Mouse (Mus musculus) bone marrow, adult 2 months (tissue): ENCODE measurements around the gene Sh3rf1. TPM values are rescaled to one million over a fixed set of nuclear protein-coding genes. Genes with fewer than 3 reads are reported as not detected.

ENCODE experiments used
- H3K27ac ChIP-seq: fragments of 200-500 bp; 2 replicates; pipeline ENCODE4 v1.5.1; 2012; ENCODE audit warnings: low read depth, mild to moderate bottlenecking, control low read depth, inconsistent platforms, low read length; ENCODE audit not compliant: control insufficient read depth, poor library complexity, insufficient read depth
- H3K4me1 ChIP-seq: fragments of 200-500 bp; 2 replicates; pipeline ENCODE4 v1.6.1; 2011; ENCODE audit warnings: low read length; ENCODE audit not compliant: control insufficient read depth, insufficient read depth
- H3K4me3 ChIP-seq: fragments of 200-500 bp; replicated peaks from 2 replicates; pipeline ENCODE3; 2011; ENCODE audit warnings: mild to moderate bottlenecking, low read depth, low read length, control low read depth; ENCODE audit not compliant: control insufficient read depth
- CTCF ChIP-seq: fragments of 200-500 bp; IDR thresholded peaks from 2 replicates; pipeline ENCODE4 v1.5.1; 2011; ENCODE audit warnings: low read length, control low read depth; ENCODE audit not compliant: control insufficient read depth, insufficient read depth
- POLR2A ChIP-seq: fragments of 200-500 bp; IDR thresholded peaks from 2 replicates; pipeline ENCODE4 v1.6.1; 2011; ENCODE audit warnings: low read depth, mild to moderate bottlenecking, control low read depth, low read length, borderline replicate concordance; ENCODE audit not compliant: control insufficient read depth
- WGBS: fragments of 180-500 bp; shearing (Covaris S2); methylation state at CpG from one replicate; pipeline ENCODE4 v1.1.7; 2018; 5-methylcytosine and 5-hydroxymethylcytosine counted together
- polyA plus RNA-seq: library from polyadenylated mRNA; stranded (reverse); fragments of >200 nt; gene quantifications from 2 replicates; pipeline ENCODE4 v1.2.4, GENCODE M21; 2011; ENCODE audit warnings: low replicate concordance; ENCODE audit not compliant: missing spikeins, insufficient read depth, insufficient read length

Sh3rf1 gene
- polyA plus RNA-seq, 1 experiment = 2.4 TPM

DNA sequence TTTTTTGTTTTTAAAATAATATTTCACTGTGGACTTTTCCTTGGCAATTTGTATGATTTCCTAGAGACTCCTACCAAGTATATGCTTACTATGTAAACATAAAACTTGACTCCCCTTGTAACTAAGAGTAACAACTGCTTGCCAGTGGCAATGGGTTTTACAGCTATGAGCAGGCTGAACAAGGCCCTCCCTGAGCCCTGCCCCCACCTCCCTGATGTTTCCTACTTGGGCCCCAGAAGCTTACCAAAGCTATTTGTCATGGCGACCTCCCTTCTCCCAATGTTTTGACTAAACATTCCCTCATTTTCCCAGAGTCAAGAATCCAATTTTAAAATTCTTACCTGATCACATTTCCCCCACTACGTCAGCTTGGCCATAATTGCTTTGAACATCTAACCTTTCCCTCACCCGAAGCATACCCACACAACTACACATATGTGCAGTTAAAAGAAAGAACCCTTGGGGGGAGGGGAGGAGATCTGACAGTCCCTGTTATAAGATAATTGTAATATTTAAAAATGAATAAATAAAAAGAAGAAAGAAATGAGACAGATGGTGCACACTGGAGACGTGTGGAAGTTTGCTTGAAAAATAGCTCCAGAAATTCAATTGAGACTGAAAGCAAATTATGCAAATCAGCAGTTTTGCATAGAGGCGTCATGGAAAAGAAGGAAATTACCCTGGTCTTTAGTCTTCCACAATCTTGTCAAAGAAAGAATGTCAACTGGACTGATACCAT is 8.4 kb upstream of the Sh3rf1 start:
- TF ChIP-seq CTCF (no peak), POLR2A (no peak)
- 75% methylated on average over 5 of the region's 5 CpGs for WGBS
- no peaks in the 10 kb centered on the region; the same call in none of the 2 replicates for H3K4me1 ChIP-seq
- H3K27ac ChIP-seq = no peak overlapping the region
- H3K4me3 ChIP-seq = no peak overlapping the region

DNA sequence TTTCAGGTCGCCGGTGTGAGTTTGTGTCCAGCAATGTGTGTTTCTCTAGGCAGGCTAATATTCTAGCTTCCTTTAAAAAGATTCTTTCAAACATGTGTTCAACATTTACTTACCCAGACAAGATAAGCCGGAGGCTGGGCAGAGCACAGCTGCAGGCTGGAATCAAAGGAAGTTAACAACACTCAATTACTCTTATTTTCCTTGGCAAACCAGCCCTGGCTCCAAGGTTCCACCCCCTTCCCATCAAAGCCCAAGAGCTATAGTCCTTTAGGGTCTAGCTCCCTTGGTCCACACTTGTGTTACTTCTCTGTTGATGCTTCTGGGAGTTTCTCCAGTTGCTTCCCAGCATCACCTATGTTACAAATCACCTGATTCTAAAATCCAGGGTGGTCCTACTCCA is 6.7 kb upstream of the Sh3rf1 start:
- Histone ChIP-seq H3K27ac (no peak overlapping the region), H3K4me1 (no peaks in the 10 kb centered on the region; the same call in none of the 2 replicates), H3K4me3 (no peak overlapping the region)
- TF ChIP-seq POLR2A = no peak
- TF ChIP-seq CTCF = no peak
- 77% methylated on average over 3 of the region's 3 CpGs for WGBS

DNA sequence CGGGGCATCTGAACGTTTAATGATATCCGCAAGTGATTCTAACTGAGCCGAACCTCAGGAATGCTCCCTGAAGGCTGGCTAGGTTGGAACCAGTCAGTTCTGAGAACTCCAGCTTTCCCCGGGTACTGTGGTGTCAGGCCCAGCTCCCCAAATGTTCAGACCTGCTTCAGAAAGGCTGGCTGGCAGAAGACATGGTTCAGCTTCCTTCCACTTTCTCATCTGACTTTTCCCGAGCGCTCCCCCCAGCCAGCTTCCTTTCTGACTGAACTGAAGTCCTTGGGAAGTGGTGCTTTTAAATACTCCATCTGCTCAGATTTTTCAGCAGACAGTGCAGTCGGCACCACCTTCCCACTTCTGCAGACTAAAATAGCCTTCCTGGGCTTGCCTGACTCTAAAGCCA is 6.2 kb upstream of the Sh3rf1 start:
- H3K27ac ChIP-seq = no peak overlapping the region
- no peaks in the 10 kb centered on the region; the same call in none of the 2 replicates for H3K4me1 ChIP-seq
- WGBS = 82% methylated on average over 8 of the region's 8 CpGs
- TF ChIP-seq POLR2A = no peak
- TF ChIP-seq CTCF = no peak
- H3K4me3 ChIP-seq = no peak overlapping the region

DNA sequence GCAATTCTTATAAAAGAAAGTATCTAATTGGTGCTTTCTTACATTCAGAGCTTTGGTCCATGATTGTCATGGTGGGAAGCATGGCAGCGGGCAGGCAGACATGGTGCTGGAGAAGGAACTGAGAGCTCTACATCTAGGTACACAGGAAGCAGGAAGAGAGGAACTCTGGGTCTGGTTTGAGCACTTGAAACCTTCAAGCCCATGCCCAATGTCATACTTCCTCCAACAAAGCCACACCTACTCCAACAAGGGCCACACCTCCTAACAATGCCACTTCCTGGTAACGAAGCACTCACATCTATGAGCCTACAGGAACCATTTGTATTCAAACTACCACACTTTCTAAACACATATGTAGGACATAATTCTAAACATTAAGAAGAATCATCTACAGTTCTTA is 5.2 kb upstream of the Sh3rf1 start:
- H3K4me3 ChIP-seq = no peak overlapping the region
- TF ChIP-seq POLR2A = no peak
- no peak for TF ChIP-seq CTCF
- WGBS = 76% methylated on average over 2 of the region's 2 CpGs
- no peaks in the 10 kb centered on the region; the same call in none of the 2 replicates for H3K4me1 ChIP-seq
- H3K27ac ChIP-seq = no peak overlapping the region

DNA sequence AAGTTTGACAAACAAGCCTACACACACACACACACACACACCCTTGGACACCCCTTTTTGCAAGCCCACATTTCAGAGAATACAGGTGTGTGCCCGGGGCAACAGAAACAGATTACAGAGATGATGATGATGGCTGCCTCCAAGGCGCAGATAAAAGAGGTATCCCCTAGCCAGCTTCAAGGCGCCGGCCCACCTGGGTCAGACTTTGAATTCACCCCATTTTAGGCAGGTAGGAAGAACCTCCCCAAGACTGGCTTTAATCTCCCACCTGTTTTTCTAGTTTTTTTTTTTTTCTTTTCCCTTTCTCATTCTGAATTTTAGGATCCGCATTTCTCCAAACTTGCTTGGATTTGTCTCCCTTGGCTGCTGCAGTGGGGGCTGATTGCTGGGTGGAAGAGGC is 389 bp upstream of the Sh3rf1 start:
- WGBS = 35% methylated on average over 5 of the region's 5 CpGs
- no peak overlapping the region for H3K27ac ChIP-seq
- TF ChIP-seq CTCF (no peak), POLR2A (no peak)
- no peak overlapping the region for H3K4me3 ChIP-seq
- H3K4me1 ChIP-seq = no peaks in the 10 kb centered on the region; the same call in none of the 2 replicates

DNA sequence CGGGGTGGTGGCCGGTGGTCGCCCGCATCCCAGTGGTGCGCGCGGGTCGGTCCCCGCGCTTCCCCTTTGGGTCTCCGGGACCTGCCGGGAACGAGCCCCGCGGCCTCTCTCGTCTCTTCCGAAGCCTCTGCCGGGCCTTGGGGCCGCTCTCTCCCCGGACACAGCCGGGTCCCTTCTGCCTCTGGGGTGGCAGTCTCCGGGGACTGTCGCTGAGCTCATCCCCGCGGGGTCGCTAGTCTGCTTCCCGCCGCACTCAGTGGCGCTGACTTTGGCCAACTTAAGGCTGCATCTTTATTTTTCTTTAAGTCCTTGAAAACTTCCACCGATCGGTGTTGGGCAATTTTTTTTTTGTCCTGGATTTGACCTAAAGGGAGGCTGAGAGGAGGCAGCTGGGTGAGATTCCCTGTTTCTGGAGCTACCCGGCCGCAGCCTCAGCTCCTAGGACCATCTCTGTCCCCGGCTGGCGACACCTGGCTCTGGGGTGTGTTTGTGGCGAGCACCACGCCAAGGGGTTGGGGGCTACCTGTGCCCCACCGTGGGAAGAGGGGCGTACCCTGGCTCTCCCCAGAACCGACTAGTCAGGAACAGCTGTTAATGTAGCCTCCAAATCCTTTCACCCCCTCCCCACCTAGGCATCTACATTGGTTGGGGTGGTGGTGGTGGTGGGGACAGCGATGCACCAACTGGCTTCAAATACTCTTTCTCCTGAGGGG is 864 bp downstream of the Sh3rf1 start:
- TF ChIP-seq POLR2A (no peak), CTCF (no peak)
- H3K27ac ChIP-seq = no peak overlapping the region; the same call in 1 of the 2 replicates
- no peaks in the 10 kb centered on the region; the same call in none of the 2 replicates for H3K4me1 ChIP-seq
- H3K4me3 ChIP-seq = peak overlapping the region; percentile 61
- WGBS = under 1% methylated on average over 41 of the region's 41 CpGs

DNA sequence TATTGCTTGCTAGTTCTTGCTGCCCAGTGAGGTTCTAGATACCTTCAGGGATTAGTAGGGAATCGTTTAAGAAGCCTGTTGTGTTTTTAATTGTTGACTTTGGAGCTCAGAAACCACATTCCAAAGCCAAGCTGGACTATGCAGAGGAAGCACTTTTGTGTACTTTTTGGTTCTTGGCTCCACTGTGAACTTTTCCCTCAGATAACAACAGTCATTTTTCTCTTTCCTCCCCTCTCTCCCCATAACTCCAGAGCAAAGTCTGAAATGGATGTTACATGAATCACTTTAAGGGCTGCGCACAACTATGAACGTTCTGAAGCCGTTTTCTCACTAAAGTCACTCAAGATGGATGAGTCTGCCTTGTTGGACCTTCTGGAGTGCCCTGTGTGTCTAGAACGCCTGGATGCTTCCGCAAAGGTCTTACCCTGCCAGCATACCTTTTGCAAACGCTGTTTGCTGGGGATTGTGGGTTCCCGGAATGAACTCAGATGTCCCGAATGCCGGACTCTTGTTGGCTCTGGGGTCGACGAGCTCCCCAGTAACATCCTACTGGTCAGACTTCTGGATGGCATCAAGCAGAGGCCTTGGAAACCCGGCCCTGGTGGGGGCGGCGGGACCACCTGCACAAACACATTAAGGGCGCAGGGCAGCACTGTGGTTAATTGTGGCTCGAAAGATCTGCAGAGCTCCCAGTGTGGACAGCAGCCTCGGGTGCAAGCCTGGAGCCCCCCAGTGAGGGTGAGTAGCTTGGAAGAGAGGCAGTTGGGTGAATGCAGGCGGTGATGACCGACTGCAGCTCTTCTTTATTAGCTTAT is 2.1 kb downstream of the Sh3rf1 start:
- no peak overlapping the region for H3K4me3 ChIP-seq
- no peaks in the 10 kb centered on the region for H3K4me1 ChIP-seq
- TF ChIP-seq POLR2A (no peak), CTCF (no peak)
- WGBS = 81% methylated on average over 20 of the region's 20 CpGs
- H3K27ac ChIP-seq = no peak overlapping the region

DNA sequence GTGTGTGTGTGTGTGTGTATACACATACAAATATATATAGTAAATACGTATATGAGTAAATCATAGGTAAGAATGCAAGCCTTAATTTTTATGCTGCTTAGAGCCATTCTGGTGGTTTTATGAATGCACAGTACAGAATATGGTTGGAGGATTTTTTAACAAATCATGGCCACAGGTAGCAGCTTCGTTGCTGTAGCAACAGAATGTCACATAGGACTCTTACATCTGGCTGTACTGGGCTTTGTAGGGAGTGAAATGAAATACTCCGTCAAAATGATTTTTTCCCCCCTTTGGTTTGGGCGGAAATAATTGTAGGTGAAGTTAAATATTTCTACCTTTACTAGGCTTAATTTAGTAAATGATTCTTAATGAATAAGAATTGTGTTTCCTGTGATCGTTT is 3.0 kb downstream of the Sh3rf1 start:
- 81% methylated on average over 5 of the region's 5 CpGs for WGBS
- Histone ChIP-seq H3K4me3 (no peak overlapping the region), H3K4me1 (no peaks in the 10 kb centered on the region), H3K27ac (no peak overlapping the region)
- no peak for TF ChIP-seq CTCF
- TF ChIP-seq POLR2A = no peak
